Mouse (Mus musculus) midbrain, embryonic 11.5 days (tissue): Measurements from ENCODE around the gene Lmnb2. TPM values are rescaled to one million over a fixed set of nuclear protein-coding genes. Genes with fewer than 3 reads are reported as not detected.

ENCODE experiments used
- ATAC-seq: fragments of 200-750 bp; cut with Nextera tagmentation; 2 replicates; pipeline ENCODE4 v1.8.0; 2017; ENCODE audit warnings: moderate TSS enrichment, moderate library complexity; ENCODE audit not compliant: low FRiP score
- DNase-seq: peaks from one replicate; pipeline ENCODE4 v3.0.0; 2015; ENCODE audit warnings: low spot score; ENCODE audit errors: missing footprints
- H3K27ac ChIP-seq: fragments of 300-500 bp; sonication (generic); 2 replicates; pipeline ENCODE4 v1.5.1; 2014; ENCODE audit warnings: low read depth, low read length
- H3K27me3 ChIP-seq: fragments of 300-500 bp; sonication (generic); 2 replicates; pipeline ENCODE4 v1.6.1; 2014; ENCODE audit warnings: mild to moderate bottlenecking, low read length, moderate library complexity, mixed read lengths; ENCODE audit not compliant: control insufficient read depth, insufficient read depth
- H3K36me3 ChIP-seq: fragments of 300-500 bp; sonication (generic); 2 replicates; pipeline ENCODE4 v1.6.1; 2014; ENCODE audit warnings: mild to moderate bottlenecking, low read length, moderate library complexity, mixed read lengths; ENCODE audit not compliant: control insufficient read depth, insufficient read depth
- H3K4me1 ChIP-seq: fragments of 300-500 bp; sonication (generic); 2 replicates; pipeline ENCODE4 v1.6.1; 2014; ENCODE audit warnings: low read length; ENCODE audit not compliant: control insufficient read depth, insufficient read depth
- H3K4me2 ChIP-seq: fragments of 300-500 bp; sonication (generic); 2 replicates; pipeline ENCODE4 v1.6.1; 2014; ENCODE audit warnings: mild to moderate bottlenecking, moderate library complexity
- H3K4me3 ChIP-seq: fragments of 300-500 bp; sonication (generic); 2 replicates; pipeline ENCODE4 v1.5.1; 2014; ENCODE audit warnings: low read depth, low read length
- H3K9ac ChIP-seq: fragments of 300-500 bp; sonication (generic); 2 replicates; pipeline ENCODE4 v1.6.1; 2014; ENCODE audit warnings: low read length
- H3K9me3 ChIP-seq: fragments of 300-500 bp; sonication (generic); 2 replicates; pipeline ENCODE4 v1.6.1; 2016; ENCODE audit warnings: low read length; ENCODE audit not compliant: control insufficient read depth
- WGBS: fragments of 180-500 bp; shearing (Covaris S2); extraction: QIAGEN DNeasy Blood & Tissue Kit; methylation state at CpG from one replicate; pipeline ENCODE4 v1.1.7; 2014; 5-methylcytosine and 5-hydroxymethylcytosine counted together
- polyA plus RNA-seq: library from polyadenylated mRNA; unstranded; fragments of >200 nt; fragmentation: Nextera tagmentation; extraction: Ambion mirVana; gene quantifications from 2 replicates; pipeline ENCODE4 v1.2.1, GENCODE M21; 2014

The Lmnb2 gene
- 19.4 and 19.7 TPM in 2 replicates for polyA plus RNA-seq

DNA sequence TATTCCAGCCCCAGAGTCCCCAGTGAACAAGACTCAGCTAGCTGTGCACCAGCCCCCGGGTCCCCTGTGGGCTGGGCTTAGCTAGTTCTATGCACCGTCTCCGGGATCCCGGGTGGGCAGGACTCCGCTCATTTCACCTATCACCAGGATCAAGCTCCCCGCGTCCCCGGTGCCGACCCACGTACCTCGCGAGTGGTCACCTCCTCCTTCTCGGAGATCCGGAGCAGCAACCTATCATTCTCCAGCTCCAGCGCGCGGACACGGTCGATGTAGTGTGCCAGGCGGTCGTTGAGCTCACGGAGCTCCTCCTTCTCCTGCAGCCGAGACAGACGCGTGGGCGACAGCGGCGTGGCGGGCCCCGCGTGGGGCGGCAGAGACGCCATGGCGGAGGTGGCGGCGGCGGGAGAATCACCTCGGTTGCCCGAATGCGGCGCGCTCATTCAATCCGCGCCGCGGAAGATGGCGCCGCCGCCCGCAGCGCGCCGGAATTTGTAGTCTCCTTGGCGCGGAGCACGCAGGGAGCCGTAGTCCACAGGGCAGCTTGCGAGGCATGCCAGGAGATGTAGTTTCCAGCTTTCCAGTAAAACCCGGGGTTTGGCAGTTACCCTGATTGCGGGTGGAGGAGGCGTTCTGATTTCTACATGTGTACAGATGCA lies at the start of gene Lmnb2:
TSS of gene Lmnb2 (minus strand) at position 467 of the 656 bp plus-strand sequence.
- H3K27me3 ChIP-seq, result no peaks in the 10 kb centered on the region
- WGBS, result under 1% methylated on average over 61 of the region's 61 CpGs
- H3K4me1 ChIP-seq, result peaks cover 11% of the 10 kb centered on the region; the same call in 1 of the 2 replicates
- H3K27ac ChIP-seq, result peak within 1 kb of the TSS; percentile 5; the same call in 1 of the 2 replicates
- DNase-seq, result peak; percentile 96
- peak within 1 kb of the TSS; percentile 98 for H3K4me2 ChIP-seq
- 0 out of 2 replicates have a peak, but pooled peaks cover 2% of the 10 kb centered on the region for H3K36me3 ChIP-seq
- peak; percentile 61 for ATAC-seq
- H3K9ac ChIP-seq, result peak within 1 kb of the TSS; percentile 86
- peak within 1 kb of the TSS; percentile 67 for H3K4me3 ChIP-seq
- no peaks in the 10 kb centered on the region for H3K9me3 ChIP-seq

DNA sequence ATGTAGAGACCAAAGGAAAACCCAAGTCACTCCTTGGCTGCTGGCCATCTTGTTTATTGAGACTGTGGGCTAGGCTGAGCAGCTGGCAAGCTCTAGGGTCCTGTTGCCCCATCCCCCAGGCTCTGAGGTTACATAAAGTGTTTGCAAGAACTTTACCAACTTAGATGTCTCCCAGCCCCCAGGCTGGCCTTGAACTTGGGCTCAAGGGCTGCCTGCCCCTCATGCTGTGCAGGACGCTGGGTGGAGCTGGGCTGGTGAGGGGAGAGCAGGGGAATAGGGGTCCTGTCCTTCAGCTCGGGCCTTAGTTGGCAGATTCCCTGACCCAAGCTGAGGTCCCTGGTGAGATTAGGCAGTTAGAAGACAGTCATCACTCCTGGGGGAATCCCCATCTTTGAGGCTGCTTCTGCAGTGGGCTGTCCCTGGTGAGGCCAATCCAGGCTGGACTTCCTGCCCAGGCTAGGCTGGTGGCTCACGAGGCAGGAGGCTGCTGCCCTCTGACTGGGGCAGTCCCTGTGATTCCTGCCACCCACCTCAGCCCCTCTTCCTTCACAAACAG lies 49.1 kb upstream of the Lmnb2 start:
- DNase-seq, result peak; percentile 72
- ATAC-seq, result no peak
- H3K9me3 ChIP-seq, result no peaks in the 10 kb centered on the region
- H3K27me3 ChIP-seq, result no peaks in the 10 kb centered on the region
- no peaks in the 10 kb centered on the region for H3K36me3 ChIP-seq
- H3K9ac ChIP-seq, result no peak overlapping the region
- H3K27ac ChIP-seq, result no peak overlapping the region
- no peaks in the 10 kb centered on the region for H3K4me1 ChIP-seq
- no peak overlapping the region for H3K4me3 ChIP-seq
- 72% methylated on average over 3 of the region's 3 CpGs for WGBS
- H3K4me2 ChIP-seq, result no peak overlapping the region

DNA sequence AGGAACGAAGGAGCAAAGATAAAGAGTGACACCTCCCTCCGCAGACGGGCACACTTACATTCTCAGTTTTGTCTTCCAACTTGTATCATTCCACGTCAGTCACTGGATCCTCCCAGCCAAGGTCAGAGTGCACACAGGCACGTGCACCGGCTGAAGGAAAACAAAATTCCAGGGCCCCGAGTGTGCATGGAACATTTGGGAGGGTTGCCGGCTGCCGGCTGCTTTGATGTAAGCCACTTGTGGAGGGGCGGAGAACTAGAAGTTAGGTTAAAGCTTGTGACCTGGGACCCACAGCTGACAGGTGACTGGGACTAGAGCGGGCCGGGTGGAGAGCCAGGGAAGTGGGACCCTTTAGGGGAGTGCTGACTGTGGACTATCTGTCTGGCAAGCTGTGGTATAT lies 48.3 kb upstream of the Lmnb2 start:
- no peaks in the 10 kb centered on the region; the same call in 1 of the 2 replicates for H3K4me1 ChIP-seq
- H3K4me3 ChIP-seq, result no peak overlapping the region
- peak; percentile 51 for DNase-seq
- no peaks in the 10 kb centered on the region for H3K27me3 ChIP-seq
- no peak overlapping the region for H3K4me2 ChIP-seq
- H3K36me3 ChIP-seq, result no peaks in the 10 kb centered on the region
- WGBS, result 68% methylated on average over 12 of the region's 12 CpGs
- no peaks in the 10 kb centered on the region for H3K9me3 ChIP-seq
- H3K9ac ChIP-seq, result no peak overlapping the region
- ATAC-seq, result no peak
- no peak overlapping the region for H3K27ac ChIP-seq

- DNase-seq (peak; percentile 79), ATAC-seq (no peak)
- H3K9ac ChIP-seq, result no peak overlapping the region
- H3K36me3 ChIP-seq, result no peaks in the 10 kb centered on the region
- 68% methylated on average over 12 of the region's 12 CpGs for WGBS
- no peaks in the 10 kb centered on the region for H3K9me3 ChIP-seq
- no peak overlapping the region for H3K4me2 ChIP-seq
- H3K4me3 ChIP-seq, result no peak overlapping the region
- no peak overlapping the region for H3K27ac ChIP-seq
- H3K4me1 ChIP-seq, result no peaks in the 10 kb centered on the region; the same call in 1 of the 2 replicates
- no peaks in the 10 kb centered on the region for H3K27me3 ChIP-seq
These were observed 45.3 kb upstream of the Lmnb2 start for GRCm38 (mm10) chr10:80963031-80963975.

GRCm38 (mm10) chr10:80962585-80962984 lies 44.5 kb upstream of the Lmnb2 start:
- DNase-seq, result no peak
- Histone ChIP-seq H3K9me3 (no peaks in the 10 kb centered on the region), H3K27ac (no peak overlapping the region), H3K36me3 (no peaks in the 10 kb centered on the region), H3K9ac (no peak overlapping the region), H3K4me3 (no peak overlapping the region), H3K4me1 (no peaks in the 10 kb centered on the region; the same call in 1 of the 2 replicates), H3K4me2 (no peak overlapping the region), H3K27me3 (no peaks in the 10 kb centered on the region)
- WGBS, result 79% methylated on average over 5 of the region's 5 CpGs
- ATAC-seq, result no peak

- H3K27ac ChIP-seq, result no peak overlapping the region
- 52% methylated on average over 10 of the region's 10 CpGs for WGBS
These were observed 44.0 kb upstream of the Lmnb2 start for GRCm38 (mm10) chr10:80962051-80962472.

DNA sequence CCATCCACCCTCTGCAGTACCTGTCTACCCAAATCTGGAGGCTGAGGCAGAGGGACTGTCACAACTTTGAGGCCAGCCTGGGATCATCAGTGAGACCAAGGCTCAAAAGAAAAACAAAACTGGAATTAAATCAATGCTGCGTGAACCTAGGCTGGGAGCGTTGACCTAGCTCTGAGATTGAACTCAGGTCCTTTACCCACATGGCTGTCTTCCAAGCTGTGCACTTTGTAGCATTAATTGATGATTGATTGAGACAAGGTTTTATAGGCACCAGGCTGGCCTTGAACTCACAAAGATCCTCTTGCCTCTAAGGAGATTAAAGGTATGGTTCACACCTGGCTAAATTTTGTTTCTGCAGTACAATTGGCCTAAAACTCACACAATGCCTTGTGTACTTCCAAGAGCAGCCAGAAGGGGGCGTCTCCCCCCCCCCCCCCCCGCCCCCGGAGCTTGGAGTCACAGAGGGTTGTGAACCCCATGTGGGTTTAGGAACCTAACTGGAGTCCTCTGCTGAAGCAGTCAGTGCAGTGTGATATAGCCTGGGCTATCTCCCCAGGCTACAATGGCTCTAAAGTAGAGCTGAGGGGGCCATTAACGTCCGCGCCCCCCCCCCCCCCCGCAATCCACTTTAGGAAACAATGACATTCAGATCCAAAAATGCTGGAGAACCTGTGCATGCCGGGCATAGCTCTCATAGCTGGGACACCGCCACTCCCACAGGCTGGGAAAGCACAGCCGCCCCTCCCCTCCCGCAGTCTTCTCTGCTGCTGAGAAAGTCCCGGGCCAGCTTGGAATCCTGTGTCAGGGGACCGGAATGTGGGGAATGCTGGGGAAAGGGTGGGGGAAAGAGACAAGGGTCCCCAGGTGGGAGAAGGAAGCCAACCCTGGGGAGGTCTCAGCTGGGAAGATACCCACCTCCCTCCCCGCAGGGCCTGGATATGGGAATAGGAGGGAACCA lies 42.8 kb upstream of the Lmnb2 start:
- no peaks in the 10 kb centered on the region; the same call in 1 of the 2 replicates for H3K4me1 ChIP-seq
- ATAC-seq (peak; percentile 31; the same call in 1 of the 2 replicates), DNase-seq (peak; percentile 95)
- 16% methylated on average over 13 of the region's 16 CpGs for WGBS
- no peaks in the 10 kb centered on the region for H3K9me3 ChIP-seq
- no peak overlapping the region for H3K9ac ChIP-seq
- H3K27me3 ChIP-seq, result no peaks in the 10 kb centered on the region
- H3K4me2 ChIP-seq, result no peak overlapping the region
- H3K36me3 ChIP-seq, result no peaks in the 10 kb centered on the region
- no peak overlapping the region for H3K4me3 ChIP-seq
- no peak overlapping the region; the same call in 1 of the 2 replicates for H3K27ac ChIP-seq

More at GRCm38 (mm10) chr10:80962051-80962472, 44.0 kb upstream of the Lmnb2 start:
- Histone ChIP-seq H3K4me2 (no peak overlapping the region), H3K4me1 (no peaks in the 10 kb centered on the region; the same call in 1 of the 2 replicates), H3K9me3 (no peaks in the 10 kb centered on the region), H3K27me3 (no peaks in the 10 kb centered on the region), H3K4me3 (no peak overlapping the region), H3K36me3 (no peaks in the 10 kb centered on the region), H3K9ac (no peak overlapping the region)
- DNase-seq, result peak; percentile 86
- no peak for ATAC-seq

DNA sequence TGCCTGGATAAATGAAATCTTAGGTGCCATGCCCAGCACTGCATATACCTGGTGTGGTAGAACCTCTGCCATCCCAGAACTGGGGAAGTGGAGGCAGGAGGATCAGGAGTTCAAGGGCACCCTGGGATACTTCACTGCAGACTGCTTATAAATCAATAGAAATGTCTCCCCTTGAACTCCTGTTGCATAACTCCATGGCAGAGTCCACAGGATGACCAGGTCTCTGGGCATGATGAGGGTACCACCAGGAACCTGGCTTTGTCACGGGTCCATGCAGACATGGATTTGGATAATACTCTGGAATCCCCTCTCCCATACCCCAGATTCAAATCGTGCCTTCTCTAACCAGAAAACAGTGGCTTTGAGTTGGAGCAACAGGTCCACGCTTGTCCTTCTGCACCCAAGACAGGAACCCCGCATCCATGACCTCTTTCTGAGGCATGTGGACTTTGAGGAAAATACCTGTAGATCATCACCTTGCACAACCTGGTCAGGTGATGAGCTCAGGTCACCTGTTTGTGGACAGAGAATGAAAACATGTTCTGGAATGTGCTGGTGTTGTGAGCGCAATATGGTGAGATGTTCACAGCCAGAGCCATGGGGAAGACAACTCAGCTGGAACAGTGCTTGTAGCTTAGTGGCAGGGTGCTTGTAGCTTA lies 41.1 kb upstream of the Lmnb2 start:
- Histone ChIP-seq H3K27me3 (no peaks in the 10 kb centered on the region), H3K4me2 (no peak overlapping the region), H3K27ac (no peak overlapping the region), H3K9ac (no peak overlapping the region), H3K9me3 (no peaks in the 10 kb centered on the region), H3K4me3 (no peak overlapping the region), H3K36me3 (no peaks in the 10 kb centered on the region), H3K4me1 (no peaks in the 10 kb centered on the region; the same call in none of the 2 replicates)
- no peak for ATAC-seq
- peak; percentile 72 for DNase-seq
- WGBS, result 88% methylated on average over 5 of the region's 5 CpGs
